Mouse (Mus musculus): ENCODE results near the gene Rbm3. TPM values are rescaled to one million over a fixed set of nuclear protein-coding genes. Genes with fewer than 3 reads are reported as not detected.
"Not testable (repeated sequence)": the region's sequence is repeated elsewhere in the genome, so short reads cannot be mapped to it uniquely, and the experiment has no call there.

The Rbm3 gene
- total RNA-seq, 2 experiments from 2014 or later: 298 to 358 TPM

DNA sequence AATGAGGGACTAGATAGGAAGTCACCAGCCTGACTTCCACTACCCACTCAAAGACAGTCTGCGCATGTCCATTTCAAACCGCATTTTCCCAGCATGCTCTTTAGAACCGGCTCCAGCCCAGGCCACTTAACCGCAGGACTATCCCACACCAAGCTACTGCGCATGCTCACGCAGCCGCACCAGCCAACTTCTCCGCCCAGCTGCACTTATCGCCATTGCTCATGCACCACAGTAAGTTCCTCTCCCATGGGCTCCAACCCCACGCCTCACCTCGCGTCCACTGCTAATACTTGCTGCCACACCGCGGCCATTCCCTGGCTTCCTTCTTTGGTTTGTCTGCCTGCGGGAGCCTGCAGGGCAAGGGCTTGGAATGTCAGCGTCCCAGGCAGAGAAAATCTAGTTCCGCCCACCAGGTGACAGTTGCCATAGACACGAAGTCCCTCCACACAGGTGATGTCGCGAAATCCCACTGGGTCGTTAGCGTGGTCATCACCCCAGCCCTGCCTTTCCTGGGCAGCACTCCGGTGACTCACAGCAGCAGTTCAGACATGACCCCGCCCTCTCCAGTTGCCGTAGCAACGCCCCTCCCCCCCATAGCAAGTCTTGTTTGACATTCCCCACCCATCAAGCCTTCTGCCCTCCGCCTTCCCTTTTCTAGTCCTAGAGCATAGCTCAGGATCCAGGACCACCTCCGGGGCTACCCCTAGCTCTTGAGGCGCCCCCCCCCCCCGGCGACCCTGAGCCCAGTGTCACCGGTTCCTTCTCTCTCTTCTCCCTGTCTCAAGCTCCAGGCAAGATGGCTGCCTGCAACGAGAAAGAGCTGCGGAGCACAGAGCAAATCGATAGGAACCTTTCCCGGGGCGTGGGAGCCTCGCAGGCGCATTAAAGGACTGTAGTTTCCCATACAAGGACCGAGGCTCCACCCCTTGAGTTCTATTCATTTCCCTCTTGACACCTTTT is 13.4 kb downstream of the Rbm3 start, which contains the start of gene Wdr13:
Gene Wdr13 (minus strand): TSS at position 876 of the 960 bp plus-strand sequence.
- peak; percentile 96 for ATAC-seq (replicated peaks; ENCODE audit: low FRiP score, poor library complexity, severe bottlenecking)

DNA sequence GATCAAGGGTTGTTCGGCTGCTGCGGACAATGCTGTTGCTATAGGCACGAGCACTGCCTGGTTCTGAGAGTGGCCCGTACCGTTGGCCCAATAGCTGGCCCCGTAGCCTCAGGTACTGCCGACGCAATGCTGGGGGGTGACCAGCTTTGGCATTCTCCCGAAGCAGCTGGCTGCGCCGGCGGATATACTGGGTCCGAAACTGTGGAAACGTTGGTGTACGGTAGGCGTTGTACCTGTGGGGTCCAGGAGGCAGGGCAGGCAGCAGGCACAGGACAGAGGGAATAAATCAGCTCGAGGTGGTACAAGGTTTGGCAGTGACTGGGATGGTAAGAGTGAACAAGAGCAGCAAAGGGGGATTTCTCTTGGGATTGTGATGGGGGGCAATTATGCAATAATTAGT is 14.3 kb downstream of the Rbm3 start:
- ATAC-seq (replicated peaks; ENCODE audit: low FRiP score, poor library complexity, severe bottlenecking): no peak

DNA sequence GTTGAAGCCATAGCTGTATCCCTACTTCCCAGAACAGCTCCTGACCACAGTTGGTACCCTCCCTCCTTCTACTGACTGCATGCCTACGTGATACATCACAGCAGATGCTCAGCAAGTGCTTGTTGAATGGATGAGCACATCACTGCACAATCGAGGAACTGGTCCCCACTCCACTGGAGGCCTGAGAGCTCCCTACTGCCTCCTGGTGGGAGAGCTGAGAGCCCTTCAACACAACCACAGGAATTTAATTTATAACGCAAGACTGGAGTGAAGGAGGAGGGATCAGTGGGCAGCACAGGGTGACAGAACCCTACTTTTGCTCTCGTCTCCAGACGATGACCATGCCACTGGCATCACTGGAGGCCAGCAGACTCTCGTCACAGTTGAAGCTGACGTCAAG is 20.4 kb downstream of the Rbm3 start:
- peak; percentile 60; the same call in 1 of the 2 replicates for ATAC-seq (replicated peaks; ENCODE audit: low FRiP score, poor library complexity, severe bottlenecking)

DNA sequence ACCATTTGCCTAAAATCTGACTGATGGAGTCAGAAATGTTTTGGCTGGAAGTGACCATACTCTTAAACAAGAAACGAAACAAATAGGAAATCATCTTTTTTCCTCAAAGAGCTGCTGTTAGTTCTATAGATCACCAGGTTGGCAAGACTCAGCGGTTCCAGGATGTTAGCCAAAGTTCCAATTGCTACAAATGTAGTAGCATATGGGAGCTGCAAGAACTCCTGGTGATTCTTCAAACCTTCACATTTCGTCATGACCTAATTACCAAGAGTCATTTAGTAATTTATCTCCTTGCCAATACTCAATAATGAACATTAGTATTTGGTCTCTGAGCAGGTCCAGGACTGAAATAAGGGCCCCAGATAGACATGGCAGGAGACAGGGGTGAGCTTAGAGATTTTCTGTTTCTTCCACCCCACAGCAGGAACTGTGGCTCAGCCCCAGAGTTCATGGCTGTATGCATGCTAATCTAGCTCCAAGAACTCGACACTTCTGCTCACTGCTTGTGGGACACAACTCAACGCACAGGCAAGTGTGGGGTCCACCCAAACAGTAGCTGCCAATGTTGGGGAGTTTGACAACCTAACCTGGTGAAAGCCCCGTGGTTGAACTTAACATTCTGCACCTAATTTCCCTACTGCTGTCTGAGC is 21.7 kb downstream of the Rbm3 start:
- no peak for ATAC-seq (replicated peaks; ENCODE audit: low FRiP score, poor library complexity, severe bottlenecking)

DNA sequence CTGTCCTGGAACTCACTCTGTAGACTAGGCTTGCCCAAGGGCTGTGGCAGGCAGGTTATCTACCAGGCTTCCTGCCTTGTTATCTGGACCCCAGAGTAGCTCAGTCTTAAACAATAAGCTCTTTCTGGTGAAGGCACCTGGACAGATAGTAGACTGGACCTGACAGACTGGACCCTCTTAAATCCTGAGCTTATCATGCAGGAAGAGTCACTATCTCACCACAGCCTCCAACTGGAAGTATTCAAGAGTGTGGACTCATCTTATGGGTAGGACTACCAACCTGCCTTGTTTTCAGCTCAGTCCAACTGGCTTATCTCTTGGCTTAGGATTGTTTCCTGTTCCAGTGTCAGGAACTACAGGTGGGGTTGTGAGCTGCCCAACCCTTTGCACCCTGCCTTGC is 28.4 kb downstream of the Rbm3 start:
- no peak for ATAC-seq (replicated peaks; ENCODE audit: low FRiP score, poor library complexity, severe bottlenecking)

DNA sequence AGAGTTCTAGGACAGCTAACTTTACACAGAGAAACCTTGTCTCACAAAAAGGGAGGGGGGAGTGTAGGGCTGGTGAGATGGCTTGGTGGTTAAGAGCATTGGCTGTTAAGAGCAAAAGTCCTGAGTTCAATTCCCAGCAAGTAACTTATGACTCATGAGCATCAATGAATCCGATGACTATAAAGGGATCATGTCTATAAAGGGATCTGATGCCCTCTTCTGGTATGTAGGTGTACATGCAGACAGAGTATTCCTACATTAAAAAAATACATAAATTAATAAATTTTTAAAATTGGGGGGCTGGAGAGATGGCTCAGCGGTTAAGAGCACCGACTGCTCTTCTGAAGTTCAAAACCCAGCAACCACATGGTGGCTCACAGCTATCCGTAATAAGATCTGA is 30.4 kb downstream of the Rbm3 start:
- peak; percentile 69 for ATAC-seq (replicated peaks; ENCODE audit: low FRiP score, poor library complexity, severe bottlenecking)

DNA sequence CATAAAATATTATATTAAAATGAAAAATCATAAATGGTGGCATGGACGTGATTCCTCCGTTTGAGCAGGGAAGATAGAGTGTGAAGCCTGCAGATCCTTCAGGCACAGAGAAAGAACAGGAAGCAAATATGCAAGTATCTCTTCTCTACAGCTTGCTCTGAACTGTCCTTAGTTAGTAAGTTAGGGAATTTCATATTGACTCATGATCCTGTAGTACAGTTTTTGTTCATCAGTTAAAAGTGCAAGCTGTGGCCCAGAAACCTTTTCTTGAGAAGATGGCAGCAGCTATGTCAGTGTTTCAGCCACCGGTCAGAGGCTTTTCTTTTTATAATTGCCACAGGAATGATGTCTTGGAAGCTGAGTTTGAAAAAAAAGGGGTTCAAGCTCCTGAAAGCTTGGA is 40.7 kb downstream of the Rbm3 start:
- no peak for ATAC-seq (replicated peaks; ENCODE audit: low FRiP score, poor library complexity, severe bottlenecking)

DNA sequence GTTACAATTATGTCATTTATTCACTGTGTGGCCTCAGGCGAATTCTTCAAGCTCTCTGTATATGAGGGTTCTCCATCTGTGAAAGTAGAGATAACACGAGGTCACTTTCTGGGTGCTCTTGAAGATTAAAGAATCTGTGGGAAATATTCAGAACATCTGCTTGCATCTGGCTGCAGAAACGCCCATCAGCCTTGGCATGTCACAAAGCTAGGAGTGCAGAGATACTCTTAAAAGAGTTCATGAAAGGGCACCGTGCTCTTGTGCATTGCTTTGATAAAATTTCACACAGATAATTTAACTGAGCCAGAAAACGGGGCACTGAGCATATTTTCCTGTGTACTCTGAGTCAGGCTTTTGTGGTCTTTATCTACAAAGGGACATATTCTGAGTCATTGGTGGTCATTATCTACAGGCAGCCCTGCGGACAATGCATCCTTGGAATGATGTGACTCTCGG is 43.4 kb downstream of the Rbm3 start:
- peak; percentile 97 for ATAC-seq (replicated peaks; ENCODE audit: low FRiP score, poor library complexity, severe bottlenecking)

DNA sequence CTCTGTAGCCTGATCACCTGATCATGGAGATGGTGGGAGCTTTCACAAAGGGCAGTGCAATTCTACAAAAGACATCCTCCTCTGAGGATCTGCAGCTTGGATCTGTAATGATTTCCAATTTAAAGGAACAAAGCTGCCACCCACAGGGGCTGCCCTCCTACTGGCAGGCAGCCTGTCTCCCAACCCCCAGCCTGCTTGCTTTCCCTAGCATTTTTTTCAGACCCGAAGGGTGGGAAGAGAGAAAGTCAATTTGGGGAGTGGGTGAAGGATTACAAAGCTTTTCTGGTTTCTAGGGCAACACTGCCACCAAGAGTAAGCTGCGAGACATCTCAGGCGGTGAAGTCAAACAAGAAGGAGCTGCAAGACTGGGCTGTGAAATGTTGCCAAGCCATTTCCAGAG is 44.7 kb downstream of the Rbm3 start:
- no peak for ATAC-seq (replicated peaks; ENCODE audit: low FRiP score, poor library complexity, severe bottlenecking)

DNA sequence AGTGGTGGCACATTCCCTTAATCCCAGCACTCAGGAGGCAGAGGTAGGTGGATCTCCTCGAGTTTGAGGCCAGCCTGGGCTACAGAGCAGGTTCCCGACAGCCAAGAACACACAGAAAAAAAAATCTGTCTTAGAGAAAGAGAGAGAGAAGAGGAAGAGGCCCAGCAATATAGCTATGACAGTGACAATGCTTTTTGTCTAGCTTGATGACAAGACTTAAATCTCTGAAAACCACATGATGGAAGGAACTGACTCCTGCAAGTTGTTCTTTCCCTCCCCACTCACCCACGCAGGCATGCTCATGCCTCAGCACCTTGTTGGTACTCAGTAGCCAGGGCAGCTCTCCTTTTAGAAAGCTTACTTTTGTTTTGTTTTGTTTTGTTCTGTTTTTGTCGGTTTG is 46.2 kb downstream of the Rbm3 start:
- ATAC-seq (replicated peaks; ENCODE audit: low FRiP score, poor library complexity, severe bottlenecking): no peak

DNA sequence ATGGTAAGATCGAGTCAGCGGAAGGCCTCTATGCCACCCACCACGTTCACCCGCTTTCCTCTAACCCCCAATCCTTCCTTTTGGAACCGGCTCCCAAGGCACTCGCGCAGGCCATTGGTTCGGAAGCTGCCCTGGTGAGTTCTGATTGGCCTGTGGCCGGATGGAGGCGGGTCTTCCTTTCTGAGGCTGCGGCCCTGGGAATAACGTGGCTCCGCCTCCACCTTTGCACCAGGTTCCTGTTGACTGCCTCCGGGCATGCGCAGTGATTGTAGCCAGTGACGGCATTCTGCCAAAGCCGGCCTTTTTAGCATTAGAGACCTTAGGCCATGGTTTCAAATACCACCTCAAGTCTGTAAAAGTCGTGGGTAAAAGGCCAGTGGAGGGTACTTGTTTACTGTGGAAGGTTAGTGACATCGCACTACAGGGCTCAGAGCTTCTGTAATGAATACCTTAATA is 48.9 kb downstream of the Rbm3 start:
- ATAC-seq (replicated peaks; ENCODE audit: low FRiP score, poor library complexity, severe bottlenecking): peak; percentile 98

DNA sequence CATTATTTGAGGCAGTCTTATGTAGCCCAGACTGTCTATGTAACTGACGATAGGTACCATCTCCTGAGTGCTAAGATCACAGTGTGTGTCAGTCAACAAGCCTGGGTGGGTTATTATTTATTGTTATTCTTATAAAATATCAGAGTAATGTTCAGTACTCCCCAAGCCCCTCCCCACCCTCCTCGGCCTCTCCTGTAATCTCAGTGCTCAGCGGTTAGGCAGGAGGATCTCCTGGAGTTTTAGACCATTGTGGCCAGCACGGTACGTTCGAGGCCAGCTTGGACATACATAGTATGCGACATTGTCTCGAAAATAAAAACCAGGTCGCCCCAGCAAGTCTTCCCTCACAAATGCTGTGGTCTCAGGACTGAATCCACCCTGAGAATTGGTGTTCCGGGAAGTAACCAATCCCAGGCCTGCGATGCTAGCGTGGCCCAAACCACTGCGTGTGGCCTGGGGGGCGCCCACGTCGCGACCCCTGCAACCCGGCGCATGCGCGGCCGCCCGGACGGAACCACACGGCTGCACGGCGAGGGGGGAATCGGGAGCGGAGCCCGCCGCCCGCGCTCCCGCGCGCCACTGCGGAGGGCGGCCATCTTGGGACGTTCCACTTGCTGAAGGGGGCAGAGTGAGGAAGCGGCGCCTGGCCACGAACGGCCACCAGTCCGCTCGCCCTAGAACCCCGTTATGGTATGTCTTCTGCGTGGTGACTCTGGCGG is 49.5 kb downstream of the Rbm3 start:
- peak; percentile 88 for ATAC-seq (replicated peaks; ENCODE audit: low FRiP score, poor library complexity, severe bottlenecking)

DNA sequence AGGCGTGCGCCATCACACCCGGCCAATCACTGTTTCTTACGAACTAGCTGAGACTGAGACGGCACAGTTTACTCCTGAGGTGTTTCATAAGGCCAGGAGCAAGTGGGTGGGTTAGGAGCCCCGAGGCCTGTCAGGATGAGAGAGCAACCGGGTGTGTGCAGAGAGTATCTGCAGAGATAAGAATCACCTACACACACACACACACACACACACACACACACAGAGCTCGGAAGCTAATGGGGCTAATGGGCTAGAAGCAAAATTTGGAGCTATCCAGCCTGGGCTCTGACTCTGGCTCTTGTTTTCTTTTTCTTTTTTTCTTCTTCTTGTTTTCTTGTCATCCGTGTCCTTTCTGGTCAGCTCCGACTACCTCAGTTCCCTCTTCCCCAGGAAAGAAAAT is 50.1 kb downstream of the Rbm3 start:
- no peak for ATAC-seq (replicated peaks; ENCODE audit: low FRiP score, poor library complexity, severe bottlenecking)

DNA sequence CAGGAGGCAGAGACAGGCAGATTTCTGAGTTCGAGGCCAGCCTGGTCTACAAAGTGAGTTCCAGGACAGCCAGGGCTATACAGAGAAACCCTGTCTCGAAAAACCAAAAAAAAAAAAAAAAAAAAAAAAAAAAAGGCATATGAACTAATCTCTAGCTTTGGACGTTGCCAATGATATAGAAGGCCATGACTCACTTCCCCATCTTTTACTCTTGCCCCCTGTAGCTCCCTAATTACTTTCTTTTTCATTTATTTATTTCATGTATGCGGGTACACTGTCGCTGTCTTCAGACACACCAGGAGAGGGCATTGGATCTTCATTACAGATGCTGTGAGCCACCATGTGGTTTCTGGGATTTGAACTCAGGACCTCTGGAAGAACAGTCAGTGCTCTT is 54.7 kb downstream of the Rbm3 start:
- not testable (repeated sequence) for ATAC-seq (replicated peaks; ENCODE audit: low FRiP score, poor library complexity, severe bottlenecking)

DNA sequence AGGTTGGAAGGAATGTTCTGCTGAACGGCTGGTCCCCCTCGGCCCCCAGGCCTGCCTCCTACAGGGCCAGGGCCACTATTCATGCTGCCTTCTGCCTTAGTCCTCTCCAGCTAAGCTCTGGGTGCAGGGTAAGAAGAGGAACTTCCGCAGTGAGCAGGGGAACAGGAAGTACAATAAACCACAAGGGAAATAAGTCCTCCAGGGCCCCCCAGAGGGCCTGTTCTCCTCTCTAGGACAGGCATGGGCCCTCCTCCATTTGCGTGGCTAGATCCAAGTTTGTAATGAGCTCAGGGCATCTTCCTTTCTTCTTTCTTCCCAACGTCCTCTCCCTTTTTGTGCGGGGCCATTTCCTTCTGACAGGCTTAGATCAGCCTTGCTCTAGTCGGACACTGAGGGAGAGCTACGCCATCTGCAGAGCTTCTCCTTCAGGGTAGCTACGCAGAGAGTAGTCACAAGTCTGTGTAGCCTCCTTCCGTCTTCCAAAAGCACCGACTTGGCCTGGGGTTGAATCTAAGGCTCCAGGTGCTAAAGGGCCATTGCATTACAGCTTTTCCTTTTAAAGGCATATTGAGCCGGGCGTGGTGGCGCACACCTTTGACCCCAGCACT is 55.2 kb downstream of the Rbm3 start, which contains the start of gene Was:
Gene Was (minus strand): TSS at position 153 of the 608 bp plus-strand sequence.
- peak; percentile 56 for ATAC-seq (replicated peaks; ENCODE audit: low FRiP score, poor library complexity, severe bottlenecking)

DNA sequence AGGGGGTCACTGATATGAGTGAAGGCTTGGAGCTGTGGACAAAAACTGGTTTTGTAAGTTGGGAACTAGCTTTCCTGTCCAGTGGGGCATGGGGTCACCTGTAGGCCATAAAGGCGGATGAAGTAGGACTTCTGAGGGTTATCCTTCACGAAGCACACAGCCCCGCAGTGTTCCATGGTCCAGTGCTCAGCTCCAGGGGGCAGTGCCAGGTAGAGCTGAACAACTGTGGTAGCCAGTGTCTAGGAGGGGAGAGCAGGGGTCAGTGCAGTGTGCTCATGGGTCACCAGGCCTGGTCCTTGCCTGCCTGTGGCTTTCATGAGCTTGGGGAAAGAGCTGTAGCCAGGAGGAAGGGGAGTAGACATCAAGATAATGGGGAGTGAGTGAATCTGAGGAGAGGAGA is 55.9 kb downstream of the Rbm3 start:
- 0 out of 2 replicates have a peak, but pooled peaks have one; percentile 40 for ATAC-seq (replicated peaks; ENCODE audit: low FRiP score, poor library complexity, severe bottlenecking)

Measured in erythroblast, adult 5-6 weeks (primary cell).